Mouse (Mus musculus) heart, embryonic 16.5 days (tissue): ENCODE data around the gene Psmc2. TPM values are rescaled to one million over a fixed set of nuclear protein-coding genes. Genes with fewer than 3 reads are reported as not detected.

Experiments
- ATAC-seq: fragments of 200-750 bp; cut with Nextera tagmentation; replicated peaks from 2 replicates; pipeline ENCODE4 v1.8.0; 2017; ENCODE audit warnings: moderate number of reproducible peaks; ENCODE audit not compliant: insufficient read depth, low FRiP score; ENCODE audit errors: extremely low read depth
- H3K27ac ChIP-seq: fragments of 300-500 bp; sonication (generic); 2 replicates; pipeline ENCODE4 v1.5.1; 2014; ENCODE audit warnings: mild to moderate bottlenecking, low read length, control low read depth, moderate library complexity
- H3K27me3 ChIP-seq: fragments of 300-500 bp; sonication (generic); 2 replicates; pipeline ENCODE4 v1.6.1; 2014; ENCODE audit warnings: low read length, mixed read lengths; ENCODE audit not compliant: control insufficient read depth, insufficient read depth
- H3K36me3 ChIP-seq: fragments of 300-500 bp; sonication (generic); 2 replicates; pipeline ENCODE4 v1.6.1; 2014; ENCODE audit not compliant: control insufficient read depth, insufficient read depth
- H3K4me1 ChIP-seq: fragments of 300-500 bp; sonication (generic); 2 replicates; pipeline ENCODE4 v1.6.1; 2014; ENCODE audit warnings: low read length, mixed read lengths; ENCODE audit not compliant: control insufficient read depth, insufficient read depth
- H3K4me2 ChIP-seq: fragments of 300-500 bp; sonication (generic); 2 replicates; pipeline ENCODE4 v1.6.1; 2014; ENCODE audit warnings: low read depth, mild to moderate bottlenecking, control low read depth, low read length
- H3K4me3 ChIP-seq: fragments of 300-500 bp; sonication (generic); 2 replicates; pipeline ENCODE4 v1.5.1; 2014; ENCODE audit warnings: mild to moderate bottlenecking, control low read depth, low read length
- H3K9ac ChIP-seq: fragments of 300-500 bp; sonication (generic); 2 replicates; pipeline ENCODE4 v1.6.1; 2014; ENCODE audit warnings: low read length, control low read depth
- H3K9me3 ChIP-seq: fragments of 300-500 bp; sonication (generic); replicated peaks from 2 replicates; pipeline ENCODE4 v1.6.1; 2016; ENCODE audit warnings: low read length; ENCODE audit not compliant: control insufficient read depth
- WGBS: fragments of 180-500 bp; shearing (Covaris S2); extraction: QIAGEN DNeasy Blood & Tissue Kit; methylation state at CpG from one replicate; pipeline ENCODE4 v1.1.7; 2014; 5-methylcytosine and 5-hydroxymethylcytosine counted together
- polyA plus RNA-seq: library from polyadenylated mRNA; unstranded; fragments of >200 nt; fragmentation: Nextera tagmentation; extraction: Ambion mirVana; gene quantifications from 2 replicates; pipeline ENCODE4 v1.2.1, GENCODE M21; 2015

Gene Psmc2
- polyA plus RNA-seq, 1 experiment from 2014 or later = 138 TPM

- peaks cover 8% of the 10 kb centered on the region for H3K4me1 ChIP-seq
- ATAC-seq = no peak
- H3K9me3 ChIP-seq = no peaks in the 10 kb centered on the region
- no peak overlapping the region for H3K27ac ChIP-seq
- H3K36me3 ChIP-seq = no peaks in the 10 kb centered on the region; the same call in 1 of the 2 replicates
- H3K4me3 ChIP-seq = no peak overlapping the region
- H3K9ac ChIP-seq = no peak overlapping the region
- H3K4me2 ChIP-seq = no peak overlapping the region
- WGBS = 74% methylated on average over 5 of the region's 5 CpGs
- no peaks in the 10 kb centered on the region for H3K27me3 ChIP-seq
Observed at GRCm38 (mm10) chr5:21789061-21789460, 4.0 kb downstream of the Psmc2 start.

GRCm38 (mm10) chr5:21792166-21792565, 7.1 kb downstream of the Psmc2 start:
- no peak for ATAC-seq
- no peaks in the 10 kb centered on the region for H3K9me3 ChIP-seq
- no peak overlapping the region for H3K27ac ChIP-seq
- no peak overlapping the region for H3K9ac ChIP-seq
- H3K4me1 ChIP-seq = peaks cover 8% of the 10 kb centered on the region
- H3K27me3 ChIP-seq = no peaks in the 10 kb centered on the region
- peaks cover 15% of the 10 kb centered on the region for H3K36me3 ChIP-seq
- no peak overlapping the region for H3K4me3 ChIP-seq
- no peak overlapping the region for H3K4me2 ChIP-seq

GRCm38 (mm10) chr5:21802907-21803306, 17.8 kb downstream of the Psmc2 start:
- Histone ChIP-seq H3K4me1 (no peaks in the 10 kb centered on the region), H3K27me3 (no peaks in the 10 kb centered on the region), H3K27ac (no peak overlapping the region), H3K9ac (no peak overlapping the region), H3K4me3 (no peak overlapping the region), H3K9me3 (no peaks in the 10 kb centered on the region), H3K36me3 (peaks cover 44% of the 10 kb centered on the region), H3K4me2 (no peak overlapping the region)
- ATAC-seq = no peak
- 91% methylated on average over 9 of the region's 9 CpGs for WGBS

- no peak overlapping the region for H3K4me3 ChIP-seq
- peaks cover 44% of the 10 kb centered on the region for H3K36me3 ChIP-seq
- H3K27me3 ChIP-seq = no peaks in the 10 kb centered on the region
- H3K4me1 ChIP-seq = no peaks in the 10 kb centered on the region
- H3K9me3 ChIP-seq = no peaks in the 10 kb centered on the region
- H3K4me2 ChIP-seq = no peak overlapping the region
- no peak for ATAC-seq
- H3K27ac ChIP-seq = no peak overlapping the region
- WGBS = 93% methylated on average over 12 of the region's 12 CpGs
- H3K9ac ChIP-seq = no peak overlapping the region
Observed at GRCm38 (mm10) chr5:21803691-21804188, 18.7 kb downstream of the Psmc2 start.

- Histone ChIP-seq H3K4me1 (no peaks in the 10 kb centered on the region), H3K4me2 (no peak overlapping the region)
- WGBS = 52% methylated on average over 4 of the region's 4 CpGs
Observed at GRCm38 (mm10) chr5:21804837-21805236, 19.8 kb downstream of the Psmc2 start.

GRCm38 (mm10) chr5:21810924-21811323, 25.8 kb downstream of the Psmc2 start:
- no peaks in the 10 kb centered on the region for H3K9me3 ChIP-seq
- H3K27ac ChIP-seq = no peak overlapping the region
- no peaks in the 10 kb centered on the region for H3K27me3 ChIP-seq
- no peak for ATAC-seq
- no peaks in the 10 kb centered on the region for H3K36me3 ChIP-seq
- no peak overlapping the region for H3K4me3 ChIP-seq
- H3K4me1 ChIP-seq = no peaks in the 10 kb centered on the region
- H3K9ac ChIP-seq = no peak overlapping the region
- no peak overlapping the region for H3K4me2 ChIP-seq
- WGBS = 77% methylated on average over 10 of the region's 10 CpGs

More at GRCm38 (mm10) chr5:21804837-21805236, 19.8 kb downstream of the Psmc2 start:
- Histone ChIP-seq H3K9me3 (no peaks in the 10 kb centered on the region), H3K9ac (no peak overlapping the region), H3K27me3 (no peaks in the 10 kb centered on the region), H3K36me3 (peaks cover 36% of the 10 kb centered on the region), H3K27ac (no peak overlapping the region), H3K4me3 (no peak overlapping the region)
- ATAC-seq = no peak

- ATAC-seq = no peak
- Histone ChIP-seq H3K36me3 (no peaks in the 10 kb centered on the region), H3K9me3 (no peaks in the 10 kb centered on the region), H3K27me3 (no peaks in the 10 kb centered on the region), H3K27ac (no peak overlapping the region), H3K4me2 (no peak overlapping the region), H3K4me3 (no peak overlapping the region), H3K4me1 (no peaks in the 10 kb centered on the region), H3K9ac (no peak overlapping the region)
- WGBS = 46% methylated on average over 1 of the region's 1 CpGs
Observed at GRCm38 (mm10) chr5:21813994-21814393, 28.9 kb downstream of the Psmc2 start.

GRCm38 (mm10) chr5:21826370-21826769, 41.3 kb downstream of the Psmc2 start:
- H3K4me3 ChIP-seq = no peak overlapping the region
- ATAC-seq = no peak
- no peak overlapping the region for H3K4me2 ChIP-seq
- no peaks in the 10 kb centered on the region for H3K9me3 ChIP-seq
- no peaks in the 10 kb centered on the region for H3K36me3 ChIP-seq
- H3K27ac ChIP-seq = no peak overlapping the region
- no peaks in the 10 kb centered on the region for H3K27me3 ChIP-seq
- no peak overlapping the region for H3K9ac ChIP-seq
- WGBS = 47% methylated on average over 7 of the region's 7 CpGs
- no peaks in the 10 kb centered on the region for H3K4me1 ChIP-seq

GRCm38 (mm10) chr5:21827643-21828042, 42.6 kb downstream of the Psmc2 start:
- H3K27ac ChIP-seq = no peak overlapping the region
- no peak overlapping the region for H3K4me3 ChIP-seq
- 18% methylated on average over 6 of the region's 6 CpGs for WGBS
- ATAC-seq = no peak
- no peaks in the 10 kb centered on the region for H3K4me1 ChIP-seq
- H3K4me2 ChIP-seq = no peak overlapping the region
- no peaks in the 10 kb centered on the region for H3K27me3 ChIP-seq
- H3K36me3 ChIP-seq = no peaks in the 10 kb centered on the region
- H3K9me3 ChIP-seq = no peaks in the 10 kb centered on the region
- no peak overlapping the region for H3K9ac ChIP-seq
